Mouse (Mus musculus): ENCODE results near the gene Mpzl3.

Gene Mpzl3

DNA sequence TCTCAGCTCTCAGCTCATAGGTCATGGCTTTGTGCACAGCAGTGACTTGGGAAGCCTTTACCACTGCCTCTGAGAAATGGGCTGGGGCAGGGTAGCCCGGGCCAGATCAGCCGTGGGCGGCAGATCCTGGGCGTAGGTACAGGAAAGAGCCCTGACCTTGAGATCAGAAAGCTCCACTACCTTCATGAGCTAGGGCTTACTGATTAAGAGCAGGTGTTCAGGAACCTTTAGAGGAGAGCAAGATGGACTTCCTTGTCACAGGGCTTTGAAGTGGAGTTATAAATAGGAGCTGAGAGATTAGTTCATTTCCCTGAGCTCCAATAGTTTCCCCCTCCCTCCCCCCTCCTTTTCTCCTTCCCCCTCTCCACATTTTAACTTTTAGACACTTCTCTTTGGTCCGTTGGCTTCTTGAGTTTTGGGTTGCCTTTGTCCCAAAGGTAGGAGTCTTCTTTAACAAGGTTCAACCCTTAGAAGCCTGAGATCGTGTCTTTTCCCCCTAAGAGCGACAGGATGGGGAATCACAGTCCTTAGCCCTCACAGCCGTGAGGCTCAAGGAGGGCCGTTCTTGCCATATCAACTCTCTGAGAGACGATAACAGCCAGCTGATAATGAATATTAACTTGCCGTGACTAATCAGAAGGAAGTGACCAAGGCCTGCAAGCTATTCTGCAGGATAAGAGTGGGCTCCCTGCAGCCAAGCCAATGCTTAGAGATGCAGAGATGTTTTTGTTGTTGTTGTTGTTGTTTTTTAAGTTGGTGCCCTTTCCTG is 48.4 kb downstream of the Mpzl3 start:
- DNase-seq: no peak

DNA sequence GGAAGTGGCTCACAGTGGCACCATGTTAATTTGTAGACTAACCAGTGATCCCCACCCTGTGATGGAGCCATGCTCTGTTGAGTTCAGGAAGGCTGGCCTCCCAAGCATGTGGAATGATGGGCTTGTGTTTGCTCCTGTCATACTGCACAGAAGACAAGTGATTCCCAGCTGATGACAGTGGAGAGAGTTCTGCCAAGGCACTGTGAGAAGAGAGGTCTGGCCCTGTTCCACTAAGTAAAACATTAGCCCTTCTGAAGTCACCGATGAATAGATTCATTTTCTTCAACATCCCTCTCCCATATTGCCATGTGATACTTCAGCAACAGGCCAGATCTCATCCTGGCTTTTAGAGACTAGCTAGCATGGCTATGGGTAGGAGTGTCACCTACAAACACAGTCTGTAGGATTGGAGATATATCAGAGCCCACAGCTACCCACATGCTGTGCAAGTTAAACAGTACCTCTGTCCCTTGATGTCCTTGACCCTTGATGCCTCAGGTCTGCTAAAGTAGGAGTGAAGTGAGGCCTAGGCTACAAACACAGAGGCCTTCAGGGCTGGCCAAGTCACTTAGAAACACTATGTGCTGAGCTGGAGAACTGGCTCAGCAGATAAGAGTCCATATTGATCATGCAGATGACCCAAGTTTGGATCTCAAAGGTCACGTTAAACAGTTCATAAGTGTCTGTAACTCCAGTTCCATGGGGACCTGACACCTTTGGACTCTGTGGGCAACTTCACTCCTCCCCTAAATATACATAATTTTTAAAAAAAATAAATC is 50.8 kb downstream of the Mpzl3 start:
- peak; percentile 56 for DNase-seq

DNA sequence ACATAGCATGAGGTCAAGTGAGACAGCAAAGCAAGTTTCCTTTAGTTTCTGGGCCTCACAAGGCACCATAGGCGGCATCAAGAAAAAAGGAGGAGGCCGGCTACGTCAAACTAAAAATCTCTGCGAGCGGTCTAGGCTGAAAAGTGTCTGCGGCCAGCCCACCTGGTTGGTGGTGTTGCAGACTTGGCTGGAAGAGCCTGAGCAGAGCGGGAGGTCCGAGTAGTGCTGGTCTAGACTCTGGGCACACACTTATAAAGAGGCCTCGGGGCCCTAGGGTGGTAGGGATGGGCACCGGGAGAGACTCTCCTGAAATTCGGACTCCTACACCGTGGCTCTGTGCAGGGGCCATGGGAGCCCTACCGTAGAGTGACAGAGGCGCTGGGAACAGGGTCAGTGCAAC is 60.7 kb downstream of the Mpzl3 start:
- DNase-seq: peak; percentile 34

DNA sequence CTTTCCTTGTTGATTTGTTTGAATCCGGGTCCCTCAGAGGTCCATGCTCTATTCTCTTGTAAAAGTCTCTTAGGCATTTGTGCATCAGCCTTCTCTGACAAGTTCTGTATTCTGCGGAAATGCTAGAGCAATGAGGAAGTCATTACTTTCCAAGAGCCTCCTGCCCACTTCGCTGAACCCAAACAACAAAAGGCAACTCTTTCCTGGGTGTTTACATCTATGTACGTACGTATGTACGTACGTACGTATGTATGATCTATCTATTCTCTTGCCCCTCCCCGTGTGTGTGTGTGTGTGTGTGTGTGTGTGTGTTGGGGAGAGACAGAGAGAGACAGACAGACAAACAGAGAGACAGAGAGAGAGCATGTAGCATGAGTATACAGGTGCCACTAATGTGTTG is 61.8 kb downstream of the Mpzl3 start:
- DNase-seq: no peak

DNA sequence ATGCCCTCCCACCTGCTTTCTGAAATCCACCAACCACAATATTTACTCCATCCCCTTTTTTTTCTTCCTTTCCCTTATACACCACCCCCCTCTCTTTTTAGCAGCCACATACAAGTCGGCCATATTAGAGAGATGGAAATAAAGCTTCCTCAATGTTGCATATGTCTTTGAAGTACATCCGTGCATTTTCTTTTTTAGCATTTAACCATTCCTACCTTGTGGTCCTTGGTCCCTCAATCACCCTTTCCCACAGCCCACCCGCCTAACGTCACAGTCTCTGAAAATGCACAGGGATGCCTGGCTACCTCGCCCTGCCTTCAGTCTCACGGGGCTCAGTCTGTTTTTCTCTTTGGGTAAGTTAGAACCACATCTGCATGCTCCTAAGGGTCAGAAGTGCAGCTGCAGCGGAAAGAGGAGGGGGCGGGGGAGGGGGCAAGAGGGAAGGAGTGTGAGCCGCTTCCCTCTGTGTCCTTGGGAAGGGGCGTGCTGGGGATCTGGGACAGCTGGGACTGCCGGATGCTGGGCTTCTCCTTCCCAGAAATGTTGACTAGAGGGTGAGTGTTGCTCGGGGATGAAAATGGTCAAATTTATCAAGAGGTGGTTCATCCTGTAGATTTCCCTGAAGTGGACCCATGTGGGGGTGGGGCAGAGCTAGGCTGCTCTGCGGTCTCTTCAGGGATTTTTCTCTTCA is 62.9 kb downstream of the Mpzl3 start, which contains the start of gene Scn2b:
Scn2b (plus strand) TSS at position 42 of the 691 bp plus-strand sequence.
- no peak for DNase-seq

DNA sequence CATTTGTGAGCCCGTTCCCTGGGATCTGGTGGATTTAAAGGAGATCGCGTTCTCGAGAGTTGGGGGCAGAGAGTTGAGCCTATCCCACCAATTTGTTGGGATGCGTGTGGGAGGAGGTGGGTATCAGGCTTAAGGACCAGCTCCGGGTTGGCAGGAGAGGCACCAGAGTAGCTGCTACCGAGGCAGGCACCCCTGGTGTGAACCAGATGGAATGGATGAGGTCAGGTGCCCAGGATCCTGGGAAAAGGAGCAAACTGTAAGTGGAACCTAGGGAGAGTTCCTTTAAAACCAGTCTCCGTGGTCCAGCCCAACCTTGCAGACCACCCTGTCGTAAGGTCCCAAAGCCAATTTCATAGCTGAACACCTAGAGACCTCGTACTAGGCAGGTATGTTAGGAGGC is 63.6 kb downstream of the Mpzl3 start:
- DNase-seq: no peak

DNA sequence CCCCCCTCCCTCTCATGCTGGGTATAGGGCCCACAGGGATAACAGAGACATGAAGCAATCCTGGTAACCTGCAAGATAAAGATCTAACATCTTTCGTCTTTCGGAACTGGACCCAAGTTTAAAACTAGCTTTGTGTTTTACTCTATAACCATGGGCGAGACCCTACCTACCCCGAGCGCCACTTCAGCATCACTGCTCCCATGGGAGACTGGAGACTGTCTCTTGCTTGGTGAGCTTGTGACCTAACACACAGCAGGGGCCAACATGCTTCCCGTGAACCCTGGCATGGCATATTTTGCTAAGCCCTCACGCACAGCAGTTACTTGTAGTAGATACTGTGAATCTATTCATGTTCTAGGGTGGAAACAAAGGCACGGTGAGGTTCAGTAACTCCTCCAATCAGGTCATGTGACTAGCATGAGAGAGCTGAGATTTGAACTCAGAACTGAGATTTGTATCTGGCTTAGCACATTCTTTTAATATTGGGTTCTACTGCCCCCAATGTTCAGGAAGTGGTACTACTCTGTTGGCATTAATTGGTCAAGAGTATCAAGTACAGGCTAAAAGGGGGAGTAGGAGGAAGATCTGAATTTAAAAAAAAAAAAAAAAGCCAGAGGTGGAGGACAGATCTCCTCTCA is 64.4 kb downstream of the Mpzl3 start:
- DNase-seq: no peak

DNA sequence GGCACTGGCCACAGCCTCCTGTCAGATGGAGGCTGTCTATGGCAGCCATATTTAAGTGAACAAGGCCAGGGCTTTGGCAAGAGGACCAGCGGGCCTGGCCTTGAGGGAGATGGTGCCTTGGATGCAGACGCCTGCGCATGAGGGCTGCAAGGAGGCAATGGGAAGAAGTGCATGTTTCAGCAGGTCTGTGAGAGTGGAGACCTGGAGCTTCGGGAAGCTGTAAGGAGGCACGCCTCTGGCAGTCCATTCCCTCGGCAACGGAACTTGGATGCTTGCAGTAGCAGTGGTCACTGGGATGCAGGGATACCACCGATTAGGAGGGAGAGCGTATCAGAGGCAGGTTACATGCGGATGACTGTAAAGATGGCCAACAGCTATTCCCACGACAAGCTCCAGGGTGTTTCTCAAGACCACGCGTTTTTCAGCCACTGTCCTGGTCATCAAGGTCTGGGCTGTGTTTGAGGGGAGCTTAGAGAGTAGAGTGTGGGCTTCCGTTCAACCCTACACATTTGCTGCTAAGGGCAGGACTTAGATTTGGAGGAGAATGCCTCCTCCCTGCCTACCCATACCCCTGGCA is 65.1 kb downstream of the Mpzl3 start:
- DNase-seq: no peak

DNA sequence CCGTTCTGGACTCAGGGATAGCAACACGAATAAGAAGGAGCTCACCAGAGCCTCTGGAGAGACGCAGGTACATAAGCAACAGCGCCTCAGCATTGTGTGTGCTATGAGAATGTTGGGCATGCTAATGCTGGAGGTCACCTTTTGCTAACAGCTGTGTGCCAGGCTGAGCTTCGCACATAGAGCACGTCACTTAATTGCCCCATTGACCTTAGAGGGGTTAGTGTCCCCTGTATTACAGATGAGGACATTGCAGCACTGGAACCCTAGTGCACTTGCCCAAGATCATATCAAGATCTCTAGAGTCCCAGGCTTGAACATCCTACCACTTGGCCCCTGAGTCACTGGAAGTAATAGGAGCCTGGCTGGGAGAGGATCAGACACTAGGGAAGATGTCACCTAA is 65.6 kb downstream of the Mpzl3 start:
- no peak for DNase-seq

DNA sequence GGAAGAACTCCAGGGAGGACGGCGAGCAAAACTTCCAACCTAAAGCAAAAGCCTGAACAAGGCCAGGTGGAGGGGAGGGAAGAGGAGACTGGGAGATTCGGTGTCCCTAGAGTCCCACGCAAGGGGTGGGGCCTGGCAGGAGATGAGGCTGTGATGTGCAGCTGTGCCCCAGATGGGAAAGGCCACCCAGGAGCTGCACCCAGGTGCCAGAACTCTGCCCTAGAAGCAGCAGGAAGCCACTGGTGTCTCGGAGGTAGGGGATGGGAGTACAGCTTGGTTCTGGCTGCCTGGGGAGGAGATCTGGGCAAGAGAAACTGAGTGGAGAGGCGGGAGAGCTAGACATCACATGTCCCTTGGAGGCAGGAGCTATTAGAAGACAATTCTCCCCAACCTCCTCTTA is 66.0 kb downstream of the Mpzl3 start:
- no peak for DNase-seq

DNA sequence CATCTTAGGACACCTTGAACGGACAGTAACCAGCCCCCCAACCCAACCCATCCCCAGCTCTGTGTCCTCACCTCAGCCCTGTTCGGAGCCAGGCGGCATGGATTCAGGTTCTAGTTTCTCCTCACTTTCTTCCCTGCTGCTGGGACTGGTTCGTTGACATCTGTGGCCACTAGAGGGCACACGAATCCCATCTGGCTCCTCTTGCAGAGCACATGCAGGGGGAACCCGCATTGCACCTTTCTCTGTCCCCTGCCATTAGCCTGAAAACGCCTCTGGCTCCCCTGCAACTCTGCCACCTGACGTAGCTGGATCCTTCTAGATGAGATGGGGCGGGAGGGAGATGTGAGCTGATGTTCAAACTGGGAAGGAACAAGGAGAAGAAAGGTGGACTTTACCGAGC is 66.8 kb downstream of the Mpzl3 start:
- DNase-seq: peak; percentile 80

DNA sequence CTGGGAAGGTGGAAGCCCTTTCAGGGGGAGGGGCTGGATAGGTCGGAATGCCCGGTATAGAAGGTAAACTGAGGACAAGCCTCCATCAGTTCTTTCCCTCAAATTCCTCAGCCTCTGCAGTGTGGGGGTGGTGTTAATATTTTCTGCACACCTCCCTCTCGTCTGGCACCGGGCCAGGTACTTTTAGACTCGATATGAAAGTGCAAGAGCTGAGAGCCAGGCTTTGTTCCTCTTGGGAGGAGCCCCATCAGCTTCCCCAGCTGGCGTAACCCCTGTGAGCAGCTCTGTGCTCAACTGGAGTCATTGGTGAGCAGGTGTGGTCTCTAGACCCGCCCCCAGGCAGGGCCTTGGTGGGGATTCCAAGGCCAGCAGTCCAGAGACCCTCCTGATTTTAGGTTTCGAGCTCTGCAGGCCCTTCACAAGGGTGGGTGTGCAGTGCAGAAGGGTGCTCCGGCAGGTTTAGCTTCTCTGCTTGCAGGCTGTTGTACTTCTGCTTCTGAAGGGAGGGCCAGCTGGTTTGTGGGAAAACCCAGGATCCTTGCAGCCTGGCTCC is 67.3 kb downstream of the Mpzl3 start:
- DNase-seq: peak; percentile 49

DNA sequence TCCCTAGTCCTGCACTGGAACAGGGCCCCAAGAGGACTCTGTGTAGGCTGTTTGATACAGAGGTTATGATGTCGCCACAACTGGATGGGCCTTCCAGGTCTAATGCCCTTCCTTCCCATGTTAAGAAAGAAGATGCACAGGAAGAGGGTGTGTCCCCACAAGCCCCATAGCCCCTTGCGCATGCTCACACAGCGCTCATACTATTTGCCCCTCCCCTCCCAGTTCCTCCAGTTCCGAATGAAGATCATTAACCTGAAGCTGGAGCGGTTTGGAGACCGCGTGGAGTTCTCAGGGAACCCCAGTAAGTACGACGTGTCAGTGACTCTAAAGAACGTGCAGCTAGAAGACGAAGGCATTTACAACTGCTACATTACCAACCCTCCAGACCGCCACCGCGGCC is 70.2 kb downstream of the Mpzl3 start:
- DNase-seq: no peak

DNA sequence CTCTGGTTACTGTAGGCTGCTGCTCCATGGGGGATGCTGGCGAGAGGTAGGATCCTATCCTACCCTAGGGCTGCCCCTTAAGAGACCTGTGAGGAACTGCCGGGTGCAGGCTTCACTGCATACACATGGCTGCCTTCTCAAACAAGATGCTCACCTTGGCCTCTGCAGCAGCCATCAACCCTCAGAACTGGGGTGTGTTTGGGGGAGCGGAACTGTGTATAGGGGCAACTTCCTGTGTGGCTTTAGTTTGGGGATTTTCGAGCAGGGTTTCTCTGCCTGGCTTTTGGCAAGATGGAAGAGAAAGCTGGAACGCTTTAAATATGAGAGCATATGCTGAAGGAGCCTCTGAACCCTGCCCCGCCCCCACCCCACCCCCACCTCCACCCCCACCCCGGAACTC is 72.0 kb downstream of the Mpzl3 start:
- DNase-seq: no peak

All from kidney, postnatal 14 days (tissue).